Mouse (Mus musculus): ENCODE results near the gene Med24.

Med24 gene

DNA sequence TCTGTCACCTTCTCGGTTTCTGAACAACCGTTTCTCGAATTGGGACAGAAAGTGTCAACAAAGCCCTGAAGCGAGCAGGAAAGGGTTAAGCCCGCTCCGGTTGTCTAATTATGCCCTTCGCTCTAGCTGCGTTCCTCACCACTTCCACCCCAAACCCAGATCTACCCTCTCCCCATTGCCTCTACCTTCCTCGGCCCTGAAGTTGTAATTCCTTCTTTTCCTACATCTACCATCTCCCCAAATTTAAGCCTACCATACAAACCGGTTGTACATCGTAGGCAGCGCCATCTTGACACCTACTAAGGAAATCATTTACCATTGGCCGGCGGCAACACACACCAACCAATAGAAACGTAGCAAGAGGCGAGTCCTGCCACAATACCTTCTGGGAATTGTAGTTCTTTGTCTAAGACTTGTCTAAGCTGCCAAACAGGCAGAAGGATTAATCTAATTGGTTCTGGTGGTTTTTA, at the start of gene Med24:
Med24 (minus strand) TSS at position 317 of the 470 bp plus-strand sequence.
- DNase-seq (ENCODE audit: low spot score in 2 of 2) = peak; percentile 93 to 95

- no peak for DNase-seq (ENCODE audit: low spot score in 2 of 2)
Measured at GRCm38 (mm10) chr11:98777888-98778287, 48.7 kb upstream of the Med24 start.

DNA sequence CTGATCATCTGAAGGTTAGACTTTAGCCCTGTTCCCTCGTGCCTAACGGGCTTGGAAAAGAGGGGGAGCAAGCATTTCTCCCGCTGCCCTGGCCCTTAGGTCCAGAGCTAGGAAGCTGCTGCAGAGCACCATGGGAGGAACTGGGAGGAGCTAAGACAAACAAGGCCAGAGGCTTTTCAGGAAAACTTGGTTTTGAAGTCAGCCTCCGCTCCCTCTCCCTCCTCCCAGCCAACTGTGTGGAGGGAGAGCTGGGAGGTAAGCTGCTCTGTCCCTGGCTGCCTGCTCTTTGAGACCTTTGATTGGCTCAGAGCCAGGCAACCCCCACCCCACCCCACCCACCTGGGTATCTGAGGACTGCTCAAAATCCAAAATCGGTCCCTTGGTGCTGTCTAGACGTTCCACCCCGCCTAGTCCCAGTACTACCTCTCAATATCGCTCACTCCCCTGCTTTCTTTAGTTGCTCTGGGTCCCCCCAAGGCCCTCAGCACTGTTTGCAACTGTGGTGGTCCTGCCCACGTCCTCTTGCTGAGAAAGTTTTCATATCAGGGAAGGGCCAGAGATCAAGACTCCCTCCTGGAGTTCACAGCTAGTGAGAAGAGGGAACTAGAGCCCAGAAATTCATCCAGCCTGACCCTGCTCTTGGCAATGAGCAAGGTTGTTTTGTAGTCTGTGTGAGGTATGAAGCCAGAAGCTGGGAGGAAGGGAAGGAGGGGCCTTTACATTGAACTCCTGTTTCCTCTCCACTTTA, 47.8 kb upstream of the Med24 start:
- peak; percentile 86 to 89 for DNase-seq (ENCODE audit: low spot score in 2 of 2)

GRCm38 (mm10) chr11:98776052-98776764, 47.0 kb upstream of the Med24 start:
- DNase-seq (ENCODE audit: low spot score in 2 of 2) = no peak

DNA sequence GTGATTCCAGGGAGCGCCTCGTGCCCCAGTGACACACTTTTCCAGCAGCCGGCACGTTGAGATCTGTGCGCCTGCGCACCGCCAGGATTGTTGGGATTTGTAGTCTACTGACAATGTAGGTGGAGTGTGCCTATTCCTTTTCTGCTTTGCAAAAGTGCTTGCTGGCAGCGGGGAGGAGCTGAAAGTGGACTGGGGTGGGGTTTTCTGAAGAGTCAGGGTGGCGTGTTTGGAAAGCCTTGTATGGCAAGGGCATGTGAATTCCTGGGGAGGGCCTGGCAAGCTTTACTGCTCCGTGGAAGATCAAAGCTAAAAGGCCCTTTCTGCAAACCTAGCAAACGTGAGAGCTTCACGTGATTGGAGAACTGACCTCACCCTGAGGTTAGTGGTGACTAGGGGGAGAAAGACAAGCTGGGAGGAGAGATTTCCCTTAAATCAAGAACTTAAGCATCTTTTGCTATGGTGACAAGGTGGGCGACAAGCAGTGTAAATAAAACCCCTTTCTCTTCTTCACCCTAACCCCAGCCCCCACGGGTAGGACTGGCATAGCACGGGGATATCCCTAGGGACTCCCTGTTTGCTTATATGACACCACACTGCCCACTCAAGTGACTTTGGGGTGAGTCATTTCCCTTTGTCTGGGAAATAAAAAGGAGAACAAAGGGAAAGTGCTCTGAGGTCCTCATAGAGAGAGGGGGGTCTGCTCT, 46.3 kb upstream of the Med24 start:
- DNase-seq (ENCODE audit: low spot score in 2 of 2) = peak; percentile 100

- DNase-seq (ENCODE audit: low spot score in 2 of 2) = peak in 1 of 2 experiments; percentile 21
Measured at GRCm38 (mm10) chr11:98774582-98775347, 45.5 kb upstream of the Med24 start, which contains the start of gene Nr1d1. Gene Nr1d1 (minus strand): TSS chr11:98775333.

DNA sequence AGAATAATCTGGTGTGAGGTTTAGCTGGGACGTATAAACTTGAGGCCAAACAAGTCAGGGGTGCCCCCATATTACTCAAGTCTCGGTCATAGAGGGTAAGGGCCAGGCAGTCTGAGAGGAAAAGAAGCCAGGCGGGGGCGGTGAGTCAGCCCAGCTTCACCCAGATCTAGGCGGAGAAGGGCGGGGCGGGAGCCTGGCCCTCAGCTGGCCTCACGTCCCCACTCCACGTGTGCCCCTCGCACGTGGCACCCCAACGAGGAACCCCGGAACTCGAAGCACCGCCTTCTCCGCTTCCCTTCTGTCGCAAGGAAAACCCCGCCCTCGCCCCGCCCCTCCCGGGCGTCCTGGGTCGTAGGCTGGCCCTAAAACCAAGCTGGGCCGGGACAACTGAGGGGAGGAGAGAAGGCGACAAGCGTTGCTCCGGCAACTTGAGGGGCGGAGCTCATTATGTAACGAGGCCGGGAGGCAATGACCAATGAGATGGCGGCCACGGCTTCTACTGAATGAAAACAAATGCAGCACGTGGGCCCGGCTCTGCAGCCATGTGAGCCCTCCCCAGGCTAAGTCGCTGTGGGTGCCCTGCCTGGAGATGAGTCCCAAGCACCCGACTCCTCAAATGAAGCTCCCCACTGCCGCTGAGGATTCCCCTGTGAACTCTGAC, 44.5 kb upstream of the Med24 start:
- peak; percentile 100 for DNase-seq (ENCODE audit: low spot score in 2 of 2)

DNA sequence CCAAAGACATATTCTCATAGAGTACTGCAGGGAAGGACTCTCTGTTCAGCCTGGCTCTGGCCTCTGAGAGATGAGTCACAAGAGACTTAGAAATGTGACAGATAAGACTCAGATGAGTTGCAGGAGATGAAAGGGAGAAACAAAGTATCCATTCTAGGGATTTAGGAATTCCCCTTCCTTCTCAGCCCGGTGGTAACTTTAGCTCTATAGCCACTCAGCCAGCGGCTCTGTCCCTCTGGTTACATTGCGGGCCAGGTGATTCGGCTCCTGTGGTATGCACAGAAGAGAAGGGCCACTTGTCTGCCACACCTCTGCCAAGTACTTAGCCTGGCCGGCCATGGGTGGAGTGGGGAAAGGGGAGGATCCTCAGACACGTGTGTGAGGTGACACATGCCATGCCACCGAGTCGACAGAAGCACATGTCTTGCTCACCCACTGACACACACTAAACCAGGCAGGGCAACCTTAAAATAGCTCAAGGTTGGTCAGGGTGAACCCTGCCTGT, 43.5 kb upstream of the Med24 start:
- DNase-seq (ENCODE audit: low spot score in 2 of 2) = peak; percentile 90 to 95

GRCm38 (mm10) chr11:98771844-98772525, 42.8 kb upstream of the Med24 start:
- DNase-seq (ENCODE audit: low spot score in 2 of 2) = peak; percentile 43 to 51

GRCm38 (mm10) chr11:98771131-98771530, 41.9 kb upstream of the Med24 start:
- peak in 1 of 2 experiments; percentile 34 for DNase-seq (ENCODE audit: low spot score in 2 of 2)

GRCm38 (mm10) chr11:98770096-98770975, 41.1 kb upstream of the Med24 start:
- peak; percentile 46 to 61 for DNase-seq (ENCODE audit: low spot score in 2 of 2)

- peak in 1 of 2 experiments; percentile 30 for DNase-seq (ENCODE audit: low spot score in 2 of 2)
Measured at GRCm38 (mm10) chr11:98769007-98769954, 40.0 kb upstream of the Med24 start.

GRCm38 (mm10) chr11:98768127-98769006, 39.1 kb upstream of the Med24 start:
- DNase-seq (ENCODE audit: low spot score in 2 of 2) = peak; percentile 71 to 73

- peak in 1 of 2 experiments; percentile 33 for DNase-seq (ENCODE audit: low spot score in 2 of 2)
Measured at GRCm38 (mm10) chr11:98767713-98768112, 38.5 kb upstream of the Med24 start.

DNA sequence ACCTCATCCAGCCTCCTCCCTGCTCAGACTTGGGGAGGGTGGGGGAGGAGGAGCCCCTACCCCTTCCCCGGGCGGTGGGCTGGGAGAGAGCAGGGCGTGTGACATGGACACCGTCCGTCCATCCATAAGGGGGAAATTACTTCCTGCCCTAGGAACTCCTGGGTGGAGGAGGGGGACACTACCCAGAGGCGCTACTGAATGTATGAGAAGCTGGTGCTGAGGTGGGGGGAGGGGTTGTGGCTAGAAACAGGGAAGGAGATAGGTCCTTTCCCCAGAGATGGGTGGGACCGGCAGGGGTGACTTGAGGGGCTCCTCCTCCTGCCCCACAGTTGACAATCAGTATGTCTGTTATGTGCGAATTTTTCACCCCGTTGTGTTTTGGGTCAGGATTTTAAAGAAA, 38.0 kb upstream of the Med24 start:
- DNase-seq (ENCODE audit: low spot score in 2 of 2) = peak; percentile 59 to 79

GRCm38 (mm10) chr11:98766816-98767215, 37.6 kb upstream of the Med24 start:
- DNase-seq (ENCODE audit: low spot score in 2 of 2) = peak in 1 of 2 experiments; percentile 49

GRCm38 (mm10) chr11:98766346-98766745, 37.1 kb upstream of the Med24 start:
- peak in 1 of 2 experiments; percentile 46 for DNase-seq (ENCODE audit: low spot score in 2 of 2)
